Mouse (Mus musculus) hindbrain, embryonic 12.5 days (tissue): ENCODE data around the gene Ntn4. TPM values are rescaled to one million over a fixed set of nuclear protein-coding genes. Genes with fewer than 3 reads are reported as not detected.

Experiments used
- ATAC-seq: fragments of 200-750 bp; cut with Nextera tagmentation; 2 replicates; pipeline ENCODE4 v1.8.0; 2017; ENCODE audit warnings: moderate TSS enrichment; ENCODE audit not compliant: low FRiP score
- H3K27ac ChIP-seq: fragments of 300-500 bp; sonication (generic); 2 replicates; pipeline ENCODE4 v1.5.1; 2016; ENCODE audit warnings: mild to moderate bottlenecking
- H3K27me3 ChIP-seq: fragments of 300-500 bp; sonication (generic); 2 replicates; pipeline ENCODE4 v1.6.1; 2016; ENCODE audit warnings: mild to moderate bottlenecking
- H3K36me3 ChIP-seq: fragments of 300-500 bp; sonication (generic); 2 replicates; pipeline ENCODE4 v1.6.1; 2016; ENCODE audit warnings: mild to moderate bottlenecking
- H3K4me1 ChIP-seq: fragments of 300-500 bp; sonication (generic); 2 replicates; pipeline ENCODE4 v1.6.1; 2016
- H3K4me2 ChIP-seq: fragments of 300-500 bp; sonication (generic); replicated peaks from 2 replicates; pipeline ENCODE4 v1.6.1; 2016; ENCODE audit warnings: mild to moderate bottlenecking
- H3K4me3 ChIP-seq: fragments of 300-500 bp; sonication (generic); 2 replicates; pipeline ENCODE4 v1.5.1; 2016; ENCODE audit warnings: mild to moderate bottlenecking
- H3K9ac ChIP-seq: fragments of 300-500 bp; sonication (generic); 2 replicates; pipeline ENCODE4 v1.6.1; 2016; ENCODE audit warnings: mild to moderate bottlenecking, moderate library complexity
- H3K9me3 ChIP-seq: fragments of 300-500 bp; sonication (generic); replicated peaks from 2 replicates; pipeline ENCODE4 v1.6.1; 2016; ENCODE audit warnings: mild to moderate bottlenecking
- WGBS: fragments of 180-500 bp; shearing (Covaris S2); methylation state at CpG from one replicate; pipeline ENCODE4 v1.1.7; 2016; 5-methylcytosine and 5-hydroxymethylcytosine counted together
- polyA plus RNA-seq: library from polyadenylated mRNA; unstranded; fragments of >200 nt; fragmentation: Nextera tagmentation; extraction: Ambion mirVana; gene quantifications from 2 replicates; pipeline ENCODE4 v1.2.1, GENCODE M21; 2016

Gene Ntn4
- polyA plus RNA-seq, 1 experiment from 2014 or later = 3.4 TPM

- no peak for ATAC-seq
- WGBS = 66% methylated on average over 7 of the region's 7 CpGs
- H3K9ac ChIP-seq = no peak overlapping the region
- no peaks in the 10 kb centered on the region for H3K27me3 ChIP-seq
- H3K4me2 ChIP-seq = no peak overlapping the region
- H3K4me1 ChIP-seq = no peaks in the 10 kb centered on the region
- no peaks in the 10 kb centered on the region for H3K36me3 ChIP-seq
- H3K27ac ChIP-seq = no peak overlapping the region
- H3K9me3 ChIP-seq = no peaks in the 10 kb centered on the region
- no peak overlapping the region for H3K4me3 ChIP-seq
These were observed 19.9 kb upstream of the Ntn4 start for GRCm38 (mm10) chr10:93620438-93621179.

- Histone ChIP-seq H3K27me3 (no peaks in the 10 kb centered on the region), H3K4me2 (no peak overlapping the region), H3K9me3 (no peaks in the 10 kb centered on the region), H3K36me3 (no peaks in the 10 kb centered on the region), H3K27ac (no peak overlapping the region), H3K4me1 (no peaks in the 10 kb centered on the region), H3K9ac (no peak overlapping the region), H3K4me3 (no peak overlapping the region)
- ATAC-seq = no peak
- WGBS = 48% methylated on average over 9 of the region's 9 CpGs
These were observed 16.8 kb upstream of the Ntn4 start for GRCm38 (mm10) chr10:93623725-93624124.

- 84% methylated on average over 10 of the region's 10 CpGs for WGBS
- no peak for ATAC-seq
- Histone ChIP-seq H3K9me3 (no peaks in the 10 kb centered on the region), H3K4me3 (no peak overlapping the region), H3K36me3 (no peaks in the 10 kb centered on the region), H3K27ac (no peak overlapping the region), H3K4me2 (no peak overlapping the region), H3K27me3 (no peaks in the 10 kb centered on the region), H3K9ac (no peak overlapping the region), H3K4me1 (no peaks in the 10 kb centered on the region)
These were observed 16.3 kb upstream of the Ntn4 start for GRCm38 (mm10) chr10:93624151-93624550.

- H3K27me3 ChIP-seq = no peaks in the 10 kb centered on the region
- WGBS = 92% methylated on average over 5 of the region's 5 CpGs
- H3K27ac ChIP-seq = no peak overlapping the region
- ATAC-seq = no peak
- peaks cover 4% of the 10 kb centered on the region for H3K9me3 ChIP-seq
- no peak overlapping the region for H3K9ac ChIP-seq
- no peak overlapping the region for H3K4me2 ChIP-seq
- no peaks in the 10 kb centered on the region for H3K36me3 ChIP-seq
- H3K4me3 ChIP-seq = no peak overlapping the region
- no peaks in the 10 kb centered on the region for H3K4me1 ChIP-seq
These were observed 10.2 kb upstream of the Ntn4 start for GRCm38 (mm10) chr10:93630310-93630709.

GRCm38 (mm10) chr10:93632086-93632485 is 8.4 kb upstream of the Ntn4 start:
- no peak overlapping the region for H3K4me2 ChIP-seq
- peaks cover 4% of the 10 kb centered on the region for H3K9me3 ChIP-seq
- WGBS = 73% methylated on average over 4 of the region's 4 CpGs
- no peak overlapping the region for H3K9ac ChIP-seq
- 0 out of 2 replicates have a peak, but pooled peaks cover 3% of the 10 kb centered on the region for H3K27me3 ChIP-seq
- no peaks in the 10 kb centered on the region for H3K36me3 ChIP-seq
- ATAC-seq = no peak
- H3K27ac ChIP-seq = no peak overlapping the region
- no peak overlapping the region for H3K4me3 ChIP-seq
- H3K4me1 ChIP-seq = peaks cover 10% of the 10 kb centered on the region; the same call in 1 of the 2 replicates

DNA sequence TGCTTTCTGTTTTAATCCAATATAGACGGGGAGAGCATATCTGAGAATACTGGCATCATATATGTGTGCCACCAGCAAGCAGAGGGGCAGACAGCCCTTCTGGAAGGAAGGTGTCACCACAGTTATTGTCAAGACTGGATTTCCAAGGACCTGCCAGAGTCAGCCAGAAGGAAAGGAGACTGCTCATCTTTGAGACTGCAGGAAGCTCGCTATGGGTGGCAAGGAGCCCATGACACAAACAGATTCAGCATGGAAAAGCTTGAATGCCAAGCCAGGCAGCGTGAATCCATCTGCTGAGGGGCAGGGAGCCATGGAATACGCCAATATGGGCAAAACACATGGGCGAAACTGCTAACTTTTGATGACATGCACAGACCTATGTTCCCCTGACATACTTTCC is 6.9 kb upstream of the Ntn4 start:
- no peak overlapping the region for H3K4me3 ChIP-seq
- H3K4me1 ChIP-seq = peaks cover 10% of the 10 kb centered on the region; the same call in 1 of the 2 replicates
- H3K27ac ChIP-seq = no peak overlapping the region
- 88% methylated on average over 5 of the region's 5 CpGs for WGBS
- no peak overlapping the region for H3K4me2 ChIP-seq
- H3K27me3 ChIP-seq = 0 out of 2 replicates have a peak, but pooled peaks cover 3% of the 10 kb centered on the region
- H3K9ac ChIP-seq = no peak overlapping the region
- peaks cover 4% of the 10 kb centered on the region for H3K9me3 ChIP-seq
- no peak for ATAC-seq
- no peaks in the 10 kb centered on the region for H3K36me3 ChIP-seq

- no peak overlapping the region for H3K9ac ChIP-seq
- no peaks in the 10 kb centered on the region for H3K36me3 ChIP-seq
- H3K4me3 ChIP-seq = no peak overlapping the region
- H3K4me2 ChIP-seq = no peak overlapping the region
- WGBS = 94% methylated on average over 2 of the region's 2 CpGs
- no peak for ATAC-seq
- peaks cover 10% of the 10 kb centered on the region; the same call in 1 of the 2 replicates for H3K4me1 ChIP-seq
- H3K9me3 ChIP-seq = peaks cover 4% of the 10 kb centered on the region
- 0 out of 2 replicates have a peak, but pooled peaks cover 3% of the 10 kb centered on the region for H3K27me3 ChIP-seq
- no peak overlapping the region for H3K27ac ChIP-seq
These were observed 6.5 kb upstream of the Ntn4 start for GRCm38 (mm10) chr10:93633971-93634370.

DNA sequence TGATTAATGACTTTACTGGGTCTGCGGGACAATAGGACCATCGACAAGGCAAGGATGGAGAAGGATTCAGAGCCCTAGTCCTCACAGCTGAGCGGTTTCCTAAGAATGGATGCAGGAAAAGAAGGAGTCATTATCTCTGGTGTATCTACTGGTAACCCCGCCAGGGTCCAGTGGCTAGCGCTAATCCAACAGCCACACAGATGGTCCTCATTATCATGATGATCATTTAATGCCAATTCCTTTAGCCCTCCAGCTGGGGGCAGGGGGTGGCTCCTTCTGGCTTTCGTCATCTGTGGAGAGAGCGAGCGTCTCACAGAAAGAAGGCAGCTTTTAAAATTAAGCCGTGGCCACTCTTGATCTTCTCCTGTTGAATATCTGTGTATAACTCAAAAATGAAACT is 4.5 kb upstream of the Ntn4 start:
- 25% methylated on average over 9 of the region's 9 CpGs for WGBS
- H3K9ac ChIP-seq = no peak overlapping the region
- H3K4me3 ChIP-seq = no peak overlapping the region
- peak; percentile 59; the same call in 1 of the 2 replicates for ATAC-seq
- no peak overlapping the region for H3K27ac ChIP-seq
- peaks cover 16% of the 10 kb centered on the region; the same call in 1 of the 2 replicates for H3K4me1 ChIP-seq
- no peaks in the 10 kb centered on the region; the same call in 1 of the 2 replicates for H3K9me3 ChIP-seq
- no peaks in the 10 kb centered on the region for H3K36me3 ChIP-seq
- H3K4me2 ChIP-seq = no peak overlapping the region
- H3K27me3 ChIP-seq = 0 out of 2 replicates have a peak, but pooled peaks cover 3% of the 10 kb centered on the region

- under 1% methylated on average over 62 of the region's 73 CpGs for WGBS
- Histone ChIP-seq H3K4me3 (peak overlapping the region; percentile 90), H3K4me1 (peaks cover 28% of the 10 kb centered on the region), H3K36me3 (peaks cover 12% of the 10 kb centered on the region), H3K27me3 (0 out of 2 replicates have a peak, but pooled peaks cover 3% of the 10 kb centered on the region), H3K27ac (peak overlapping the region; percentile 83), H3K9ac (peak overlapping the region; percentile 96), H3K4me2 (peak overlapping the region; percentile 98), H3K9me3 (no peaks in the 10 kb centered on the region)
- peak; percentile 81 for ATAC-seq
These were observed 706 bp downstream of the Ntn4 start for GRCm38 (mm10) chr10:93640953-93641820.

- Histone ChIP-seq H3K9ac (peak overlapping the region; percentile 96), H3K36me3 (peaks cover 20% of the 10 kb centered on the region), H3K27ac (peak overlapping the region; percentile 83), H3K4me1 (peaks cover 27% of the 10 kb centered on the region), H3K4me2 (peak overlapping the region; percentile 98), H3K27me3 (no peaks in the 10 kb centered on the region), H3K4me3 (peak overlapping the region; percentile 90), H3K9me3 (no peaks in the 10 kb centered on the region)
- WGBS = 5% methylated on average over 32 of the region's 32 CpGs
- peak; percentile 63 for ATAC-seq
These were observed 1.6 kb downstream of the Ntn4 start for GRCm38 (mm10) chr10:93641821-93642746.

DNA sequence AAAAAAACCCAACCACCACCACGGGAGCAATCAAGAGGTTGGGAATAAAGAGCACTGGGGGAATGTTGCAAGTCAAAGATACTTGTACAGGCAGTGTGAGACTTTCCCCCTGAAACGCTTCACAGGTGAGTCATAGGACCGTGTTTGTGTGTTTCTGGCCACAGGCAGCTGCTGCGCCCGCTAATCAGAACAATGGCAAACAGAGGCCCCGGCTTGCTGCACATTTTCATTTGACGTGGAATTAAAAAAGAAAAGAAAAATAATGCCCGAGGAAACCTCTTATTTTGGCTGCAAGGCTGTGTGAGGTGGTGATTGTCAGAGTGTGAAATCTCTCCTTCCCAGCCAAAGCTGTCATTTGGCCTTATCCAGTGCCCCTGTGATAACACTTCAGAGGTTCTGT is 2.4 kb downstream of the Ntn4 start:
- Histone ChIP-seq H3K4me3 (peak overlapping the region; percentile 90; the same call in 1 of the 2 replicates), H3K36me3 (peaks cover 23% of the 10 kb centered on the region), H3K27ac (no peak overlapping the region), H3K27me3 (no peaks in the 10 kb centered on the region), H3K4me1 (peaks cover 27% of the 10 kb centered on the region), H3K9me3 (no peaks in the 10 kb centered on the region), H3K9ac (no peak overlapping the region), H3K4me2 (peak overlapping the region; percentile 98)
- WGBS = 49% methylated on average over 8 of the region's 8 CpGs
- ATAC-seq = no peak
